Mouse (Mus musculus): Measurements from ENCODE around the gene Vdac2. TPM values are rescaled to one million over a fixed set of nuclear protein-coding genes. Genes with fewer than 3 reads are reported as not detected.

Gene Vdac2
- total and polyA plus RNA-seq, 3 experiments = 495 to 648 (median 570) TPM

GRCm38 (mm10) chr14:21813216-21813615, 11.8 kb upstream of the Vdac2 start:
- DNase-seq (ENCODE audit: low spot score) = no peak
- H3K4me3 ChIP-seq (ENCODE audit: low read depth, low read length) = no peak overlapping the region
- H3K36me3 ChIP-seq (replicated peaks) = peaks cover under 1% of the 10 kb centered on the region
- no peaks in the 10 kb centered on the region for H3K9me3 ChIP-seq (replicated peaks)
- no peak for TF ChIP-seq GATA2 (IDR thresholded peaks at IDR 0.05; ENCODE audit: borderline replicate concordance, low read depth, low read length)
- no peak for TF ChIP-seq POLR2AphosphoS5 (IDR thresholded peaks at IDR 0.05; ENCODE audit: insufficient replicate concordance, low read depth, low read length)
- TF ChIP-seq CTCF (IDR thresholded peaks at IDR 0.05; ENCODE audit: low read depth, low read length) = no peak
- TF ChIP-seq GATA1 (IDR thresholded peaks at IDR 0.05; ENCODE audit: borderline replicate concordance, low read length) = no peak
- TF ChIP-seq TAL1 (conservative IDR thresholded peaks at IDR 0.05; ENCODE audit: low read depth, low read length) = no peak
- H3K27me3 ChIP-seq (ENCODE audit: insufficient read depth, low read length) = no peaks in the 10 kb centered on the region
- ATAC-seq (ENCODE audit: extremely low read depth, insufficient number of reproducible peaks, low FRiP score, poor library complexity, severe bottlenecking) = no peak
- peaks cover 53% of the 10 kb centered on the region for H3K4me1 ChIP-seq (ENCODE audit: insufficient read depth, low read depth, low read length)

- no peaks in the 10 kb centered on the region for H3K9me3 ChIP-seq (replicated peaks)
- ATAC-seq (ENCODE audit: extremely low read depth, insufficient number of reproducible peaks, low FRiP score, poor library complexity, severe bottlenecking) = no peak
- no peaks in the 10 kb centered on the region for H3K36me3 ChIP-seq (replicated peaks)
- TF ChIP-seq TAL1 (conservative IDR thresholded peaks at IDR 0.05; ENCODE audit: low read depth, low read length) (no peak), POLR2AphosphoS5 (IDR thresholded peaks at IDR 0.05; ENCODE audit: insufficient replicate concordance, low read depth, low read length) (no peak), GATA1 (IDR thresholded peaks at IDR 0.05; ENCODE audit: borderline replicate concordance, low read length) (no peak), CTCF (IDR thresholded peaks at IDR 0.05; ENCODE audit: low read depth, low read length) (no peak), GATA2 (IDR thresholded peaks at IDR 0.05; ENCODE audit: borderline replicate concordance, low read depth, low read length) (no peak)
- DNase-seq (ENCODE audit: low spot score) = no peak
- H3K4me1 ChIP-seq (ENCODE audit: insufficient read depth, low read depth, low read length) = peaks cover 53% of the 10 kb centered on the region
- no peaks in the 10 kb centered on the region for H3K27me3 ChIP-seq (ENCODE audit: insufficient read depth, low read length)
- H3K4me3 ChIP-seq (ENCODE audit: low read depth, low read length) = peak overlapping the region; percentile 9; the same call in 1 of the 2 replicates
These were observed 11.2 kb upstream of the Vdac2 start for GRCm38 (mm10) chr14:21813847-21814246.

GRCm38 (mm10) chr14:21814606-21815005, 10.4 kb upstream of the Vdac2 start:
- no peak for DNase-seq (ENCODE audit: low spot score)

GRCm38 (mm10) chr14:21816255-21816654, 8.8 kb upstream of the Vdac2 start:
- no peaks in the 10 kb centered on the region for H3K36me3 ChIP-seq (replicated peaks)
- H3K4me3 ChIP-seq (ENCODE audit: low read depth, low read length) = no peak overlapping the region
- ATAC-seq (ENCODE audit: extremely low read depth, insufficient number of reproducible peaks, low FRiP score, poor library complexity, severe bottlenecking) (no peak), DNase-seq (ENCODE audit: low spot score) (no peak)
- no peaks in the 10 kb centered on the region for H3K9me3 ChIP-seq (replicated peaks)
- no peaks in the 10 kb centered on the region for H3K27me3 ChIP-seq (ENCODE audit: insufficient read depth, low read length)
- peaks cover 42% of the 10 kb centered on the region for H3K4me1 ChIP-seq (ENCODE audit: insufficient read depth, low read depth, low read length)
- TF ChIP-seq GATA2 (IDR thresholded peaks at IDR 0.05; ENCODE audit: borderline replicate concordance, low read depth, low read length) (no peak), TAL1 (conservative IDR thresholded peaks at IDR 0.05; ENCODE audit: low read depth, low read length) (no peak), GATA1 (IDR thresholded peaks at IDR 0.05; ENCODE audit: borderline replicate concordance, low read length) (no peak), CTCF (IDR thresholded peaks at IDR 0.05; ENCODE audit: low read depth, low read length) (no peak), POLR2AphosphoS5 (IDR thresholded peaks at IDR 0.05; ENCODE audit: insufficient replicate concordance, low read depth, low read length) (no peak)

More at GRCm38 (mm10) chr14:21814606-21815005, 10.4 kb upstream of the Vdac2 start:
- Histone ChIP-seq H3K4me1 (ENCODE audit: insufficient read depth, low read depth, low read length) (peaks cover 47% of the 10 kb centered on the region), H3K4me3 (ENCODE audit: low read depth, low read length) (no peak overlapping the region), H3K27me3 (ENCODE audit: insufficient read depth, low read length) (no peaks in the 10 kb centered on the region), H3K9me3 (replicated peaks) (no peaks in the 10 kb centered on the region), H3K36me3 (replicated peaks) (no peaks in the 10 kb centered on the region)
- no peak for ATAC-seq (ENCODE audit: extremely low read depth, insufficient number of reproducible peaks, low FRiP score, poor library complexity, severe bottlenecking)
- no peak for TF ChIP-seq GATA2 (IDR thresholded peaks at IDR 0.05; ENCODE audit: borderline replicate concordance, low read depth, low read length)
- no peak for TF ChIP-seq TAL1 (conservative IDR thresholded peaks at IDR 0.05; ENCODE audit: low read depth, low read length)
- TF ChIP-seq GATA1 (IDR thresholded peaks at IDR 0.05; ENCODE audit: borderline replicate concordance, low read length) = no peak
- no peak for TF ChIP-seq CTCF (IDR thresholded peaks at IDR 0.05; ENCODE audit: low read depth, low read length)
- TF ChIP-seq POLR2AphosphoS5 (IDR thresholded peaks at IDR 0.05; ENCODE audit: insufficient replicate concordance, low read depth, low read length) = no peak

GRCm38 (mm10) chr14:21817453-21817852, 7.6 kb upstream of the Vdac2 start:
- Histone ChIP-seq H3K36me3 (replicated peaks) (no peaks in the 10 kb centered on the region), H3K9me3 (replicated peaks) (no peaks in the 10 kb centered on the region), H3K4me3 (ENCODE audit: low read depth, low read length) (no peak overlapping the region), H3K4me1 (ENCODE audit: insufficient read depth, low read depth, low read length) (peaks cover 40% of the 10 kb centered on the region), H3K27me3 (ENCODE audit: insufficient read depth, low read length) (no peaks in the 10 kb centered on the region)
- DNase-seq (ENCODE audit: low spot score) (no peak), ATAC-seq (ENCODE audit: extremely low read depth, insufficient number of reproducible peaks, low FRiP score, poor library complexity, severe bottlenecking) (no peak)
- TF ChIP-seq CTCF (IDR thresholded peaks at IDR 0.05; ENCODE audit: low read depth, low read length) (no peak), GATA1 (IDR thresholded peaks at IDR 0.05; ENCODE audit: borderline replicate concordance, low read length) (no peak), GATA2 (IDR thresholded peaks at IDR 0.05; ENCODE audit: borderline replicate concordance, low read depth, low read length) (no peak), TAL1 (conservative IDR thresholded peaks at IDR 0.05; ENCODE audit: low read depth, low read length) (no peak), POLR2AphosphoS5 (IDR thresholded peaks at IDR 0.05; ENCODE audit: insufficient replicate concordance, low read depth, low read length) (no peak)

DNA sequence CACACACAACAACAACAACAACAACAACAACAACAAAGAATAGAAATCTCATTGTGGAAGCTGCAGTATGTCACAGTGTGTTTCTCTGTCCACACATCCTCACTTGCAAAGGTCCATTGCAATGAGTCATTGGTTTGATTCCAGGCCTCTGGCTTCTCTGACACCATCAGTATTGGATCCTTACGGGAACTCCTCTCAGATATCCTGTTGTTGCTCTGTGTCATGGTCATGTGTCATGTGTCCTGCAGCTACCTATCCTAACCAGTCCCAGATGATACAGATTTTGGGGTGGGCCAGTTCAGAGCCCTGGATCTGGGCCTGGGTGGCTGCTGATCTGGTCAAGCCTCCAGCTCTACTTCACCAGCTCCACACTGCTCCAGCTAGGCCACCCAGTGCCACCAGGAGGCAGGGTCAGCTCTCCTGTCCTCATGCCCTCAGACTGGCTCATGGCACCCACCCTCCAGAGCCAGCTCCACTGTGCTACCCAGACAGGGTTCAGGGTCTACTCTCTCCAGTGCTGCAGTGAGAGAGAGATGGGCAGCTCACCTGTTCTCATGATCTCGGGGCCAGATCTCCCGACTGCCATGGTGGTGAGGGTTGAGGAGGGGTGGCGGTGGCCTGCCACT, 4.0 kb upstream of the Vdac2 start:
- H3K9me3 ChIP-seq (replicated peaks) = no peaks in the 10 kb centered on the region
- no peaks in the 10 kb centered on the region for H3K27me3 ChIP-seq (ENCODE audit: insufficient read depth, low read length)
- H3K36me3 ChIP-seq (replicated peaks) = no peaks in the 10 kb centered on the region
- no peak for DNase-seq (ENCODE audit: low spot score)
- no peak overlapping the region for H3K4me3 ChIP-seq (ENCODE audit: low read depth, low read length)
- H3K4me1 ChIP-seq (ENCODE audit: insufficient read depth, low read depth, low read length) = peaks cover 49% of the 10 kb centered on the region
- no peak for ATAC-seq (ENCODE audit: extremely low read depth, insufficient number of reproducible peaks, low FRiP score, poor library complexity, severe bottlenecking)
- no peak for TF ChIP-seq GATA1 (IDR thresholded peaks at IDR 0.05; ENCODE audit: borderline replicate concordance, low read length)
- no peak for TF ChIP-seq GATA2 (IDR thresholded peaks at IDR 0.05; ENCODE audit: borderline replicate concordance, low read depth, low read length)
- no peak for TF ChIP-seq CTCF (IDR thresholded peaks at IDR 0.05; ENCODE audit: low read depth, low read length)
- no peak for TF ChIP-seq TAL1 (conservative IDR thresholded peaks at IDR 0.05; ENCODE audit: low read depth, low read length)
- no peak for TF ChIP-seq POLR2AphosphoS5 (IDR thresholded peaks at IDR 0.05; ENCODE audit: insufficient replicate concordance, low read depth, low read length)
